Mouse (Mus musculus): ENCODE data around the gene 1700034J05Rik.
A peak's percentile ranks its signal among the peaks of the same experiment; 100 is the strongest.

Gene 1700034J05Rik

GRCm38 (mm10) chr6:146963396-146964150 lies 9.4 kb upstream of the 1700034J05Rik start:
- DNase-seq = no peak

- DNase-seq = peak; percentile 62
These were observed 7.7 kb upstream of the 1700034J05Rik start for GRCm38 (mm10) chr6:146961832-146962481.

GRCm38 (mm10) chr6:146960956-146961355 lies 6.7 kb upstream of the 1700034J05Rik start:
- DNase-seq = no peak

- peak; percentile 61 for DNase-seq
These were observed 5.9 kb upstream of the 1700034J05Rik start for GRCm38 (mm10) chr6:146959908-146960680.

- no peak for DNase-seq
These were observed 4.5 kb upstream of the 1700034J05Rik start for GRCm38 (mm10) chr6:146958694-146959093.

- DNase-seq = no peak
These were observed 2.7 kb upstream of the 1700034J05Rik start for GRCm38 (mm10) chr6:146956961-146957360.

- DNase-seq = no peak
These were observed 1.7 kb upstream of the 1700034J05Rik start for GRCm38 (mm10) chr6:146955896-146956295.

- DNase-seq = no peak
These were observed 1.3 kb upstream of the 1700034J05Rik start for GRCm38 (mm10) chr6:146955475-146955874.

GRCm38 (mm10) chr6:146950454-146950832 lies 3.8 kb downstream of the 1700034J05Rik start:
- DNase-seq = no peak

- peak; percentile 30 for DNase-seq
These were observed 4.4 kb downstream of the 1700034J05Rik start for GRCm38 (mm10) chr6:146949682-146950453.

GRCm38 (mm10) chr6:146947186-146947585 lies 7.0 kb downstream of the 1700034J05Rik start:
- peak; percentile 43 for DNase-seq

- DNase-seq = peak; percentile 79
These were observed 7.7 kb downstream of the 1700034J05Rik start for GRCm38 (mm10) chr6:146946327-146947029.

- no peak for DNase-seq
These were observed 9.4 kb downstream of the 1700034J05Rik start for GRCm38 (mm10) chr6:146944830-146945229.

GRCm38 (mm10) chr6:146944009-146944408 lies 10.2 kb downstream of the 1700034J05Rik start:
- no peak for DNase-seq

GRCm38 (mm10) chr6:146941505-146942275 lies 12.5 kb downstream of the 1700034J05Rik start:
- DNase-seq = no peak

GRCm38 (mm10) chr6:146939026-146939425 lies 15.2 kb downstream of the 1700034J05Rik start:
- DNase-seq = peak; percentile 36

GRCm38 (mm10) chr6:146935957-146936356 lies 18.3 kb downstream of the 1700034J05Rik start:
- DNase-seq = peak; percentile 46

- DNase-seq = peak; percentile 69
These were observed 21.1 kb downstream of the 1700034J05Rik start for GRCm38 (mm10) chr6:146933123-146933522.

GRCm38 (mm10) chr6:146929031-146929430 lies 25.2 kb downstream of the 1700034J05Rik start:
- no peak for DNase-seq

- no peak for DNase-seq
These were observed 26.1 kb downstream of the 1700034J05Rik start for GRCm38 (mm10) chr6:146928108-146928507.

- DNase-seq = no peak
These were observed 27.7 kb downstream of the 1700034J05Rik start for GRCm38 (mm10) chr6:146926415-146926980.
